Mouse (Mus musculus): ENCODE measurements around the gene Ercc2. TPM values are rescaled to one million over a fixed set of nuclear protein-coding genes. Genes with fewer than 3 reads are reported as not detected.

Gene Ercc2
- total RNA-seq, 2 experiments from 2014 or later, result 8.5 to 10.7 TPM

- H3K27ac ChIP-seq, result peak overlapping the region; percentile 94
- peak; percentile 97 for DNase-seq
- TF ChIP-seq CTCF (IDR thresholded peaks at IDR 0.05), result no peak; the same call in 1 of the 2 replicates
- peak overlapping the region; percentile 90 for H3K4me3 ChIP-seq
- intact Hi-C loops (cut with DNase I), result loop anchor here (5.0 kb wide), 1 partner anchor 103 kb away; no protein-coding TSS in a partner anchor
Observed at GRCm38 (mm10) chr7:19344938-19345471, 36.8 kb upstream of the Ercc2 start.

DNA sequence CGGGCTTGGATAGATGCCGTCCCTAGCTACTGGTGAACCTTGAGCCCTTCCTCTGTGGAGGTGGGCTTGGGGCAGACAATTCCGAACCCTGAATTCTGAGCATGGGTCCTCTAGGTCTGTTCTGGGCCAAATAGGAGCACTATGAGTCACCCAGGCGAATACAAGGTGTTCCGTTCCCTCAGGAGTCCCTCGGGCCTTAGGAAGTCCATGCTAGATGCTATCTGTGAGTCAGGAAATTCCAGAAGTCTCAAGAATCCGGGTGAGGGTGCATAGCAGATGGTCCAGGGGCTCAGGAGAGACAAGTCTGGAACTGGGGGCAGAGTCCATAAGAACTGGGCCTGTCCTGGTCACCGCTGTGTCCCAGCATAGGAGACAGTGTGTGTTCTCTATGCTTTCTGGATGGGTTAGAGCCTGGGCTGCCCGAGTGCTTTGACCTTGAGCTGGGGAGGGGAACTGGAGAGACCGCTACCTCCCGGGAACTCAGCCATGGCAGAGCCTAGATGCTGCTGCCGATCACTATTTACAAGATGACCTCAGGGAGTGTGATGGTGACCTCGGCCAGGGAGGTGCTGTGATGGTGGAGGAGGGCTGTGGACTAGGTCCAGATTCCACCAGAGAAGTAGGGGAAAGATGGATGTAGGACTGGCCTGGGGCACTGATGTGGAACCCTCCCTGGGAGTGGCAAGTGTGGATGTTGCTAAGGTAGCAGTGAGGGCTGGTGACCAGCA, 32.5 kb upstream of the Ercc2 start:
- no peak for TF ChIP-seq CTCF (IDR thresholded peaks at IDR 0.05)
- Histone ChIP-seq H3K27ac (peak overlapping the region; percentile 81), H3K4me3 (peak overlapping the region; percentile 63)
- intact Hi-C loops (cut with DNase I), result loop anchor here (5.0 kb wide), 1 partner anchor 107 kb away; no protein-coding TSS in a partner anchor
- DNase-seq, result no peak

GRCm38 (mm10) chr7:19350221-19350620, 31.6 kb upstream of the Ercc2 start:
- intact Hi-C loops (cut with DNase I), result no loop called here
- no peak for TF ChIP-seq CTCF (IDR thresholded peaks at IDR 0.05)
- H3K27ac ChIP-seq, result peak overlapping the region; percentile 81
- H3K4me3 ChIP-seq, result peak overlapping the region; percentile 63
- DNase-seq, result no peak

- Histone ChIP-seq H3K4me3 (no peak overlapping the region), H3K27ac (no peak overlapping the region)
- TF ChIP-seq CTCF (IDR thresholded peaks at IDR 0.05), result no peak
- DNase-seq, result no peak
- intact Hi-C loops (cut with DNase I), result no loop called here
Observed at GRCm38 (mm10) chr7:19354991-19355390, 26.8 kb upstream of the Ercc2 start.

DNA sequence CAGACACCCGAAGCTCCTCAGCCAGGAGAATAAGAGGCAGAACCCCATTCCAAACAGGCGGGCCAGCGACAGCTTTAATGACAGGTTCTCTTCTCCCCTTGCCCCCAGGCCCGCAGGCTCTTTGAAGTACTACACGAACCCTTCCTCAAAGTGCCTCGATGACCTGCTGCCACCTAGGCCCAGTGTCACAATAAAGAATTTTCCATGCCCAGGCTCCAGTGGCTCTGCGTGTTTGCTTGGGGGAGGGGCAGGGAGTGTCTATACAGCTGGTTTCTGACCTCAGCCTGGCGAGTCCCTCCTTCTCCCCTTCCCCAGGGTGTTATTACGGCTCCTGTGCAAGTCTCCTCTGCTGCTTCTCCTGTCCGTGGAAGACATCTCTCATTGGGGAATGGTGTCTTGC, 25.5 kb upstream of the Ercc2 start:
- no peak overlapping the region for H3K4me3 ChIP-seq
- DNase-seq, result no peak
- no peak for TF ChIP-seq CTCF (IDR thresholded peaks at IDR 0.05)
- no peak overlapping the region for H3K27ac ChIP-seq
- intact Hi-C loops (cut with DNase I), result no loop called here

- no peak overlapping the region for H3K27ac ChIP-seq
- no peak overlapping the region for H3K4me3 ChIP-seq
- TF ChIP-seq CTCF (IDR thresholded peaks at IDR 0.05), result no peak
- intact Hi-C loops (cut with DNase I), result no loop called here
- no peak for DNase-seq
Observed at GRCm38 (mm10) chr7:19357381-19358375, 24.1 kb upstream of the Ercc2 start.

DNA sequence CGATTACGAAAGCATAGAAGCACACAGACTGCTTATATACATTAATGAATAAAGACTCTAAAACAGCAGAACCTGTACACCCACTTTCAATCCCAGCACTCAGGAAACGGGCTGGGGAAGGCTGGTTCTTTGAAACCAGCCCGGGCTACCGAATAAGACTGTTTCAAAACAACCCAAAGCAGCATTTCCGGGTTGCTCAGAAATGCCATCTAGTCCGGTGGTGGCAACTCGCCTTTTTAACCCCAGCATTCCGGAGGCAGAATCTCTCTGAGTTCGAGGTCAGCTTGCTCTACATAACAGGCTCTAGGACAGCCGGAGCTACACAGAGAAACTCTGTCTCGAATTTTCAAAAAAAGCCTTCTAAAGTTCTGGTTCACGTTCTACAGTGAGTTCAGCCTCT, 23.2 kb upstream of the Ercc2 start:
- no peak for DNase-seq
- H3K27ac ChIP-seq, result peak overlapping the region; percentile 94
- intact Hi-C loops (cut with DNase I), result no loop called here
- H3K4me3 ChIP-seq, result peak overlapping the region; percentile 88
- no peak for TF ChIP-seq CTCF (IDR thresholded peaks at IDR 0.05)

DNA sequence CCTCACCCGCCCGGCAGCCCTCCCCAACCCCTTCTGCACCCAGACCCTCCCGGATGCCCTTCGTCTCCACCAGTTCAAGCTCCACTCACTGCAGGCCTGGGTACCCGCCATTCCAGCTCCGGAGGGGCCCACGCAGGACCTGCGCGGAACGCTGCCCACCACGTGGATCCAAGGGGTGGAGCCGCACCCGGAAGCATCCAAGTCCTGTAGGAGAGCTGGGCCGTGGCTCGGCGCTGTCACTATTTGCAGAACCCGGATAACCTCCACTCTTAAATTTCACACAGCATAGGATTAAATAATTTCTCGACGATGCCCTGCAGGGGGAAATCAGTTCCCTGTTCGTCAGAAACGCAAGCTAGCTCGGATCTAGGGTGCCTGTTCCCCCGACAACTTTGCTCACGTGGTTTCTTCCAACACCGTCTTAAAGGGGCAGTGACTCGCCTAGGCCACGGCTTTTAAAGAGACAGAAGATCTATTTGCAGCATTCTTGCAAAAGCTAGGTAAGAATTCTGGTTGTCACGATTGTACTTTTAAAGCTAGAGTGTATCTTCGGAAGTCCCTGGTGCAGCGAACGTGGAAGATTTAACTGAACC, 22.4 kb upstream of the Ercc2 start, which contains the start of the genes Cd3eap and Ppp1r13l:
Gene Cd3eap (minus strand): TSS at position 185 of the 593 bp plus-strand sequence.
Gene Ppp1r13l (plus strand): TSS at position 451 of the 593 bp plus-strand sequence.
- peak within 1 kb of the TSS; percentile 88 for H3K4me3 ChIP-seq
- DNase-seq, result peak; percentile 92
- peak within 1 kb of the TSS; percentile 94 for H3K27ac ChIP-seq
- intact Hi-C loops (cut with DNase I), result no loop called here
- no peak for TF ChIP-seq CTCF (IDR thresholded peaks at IDR 0.05)

DNA sequence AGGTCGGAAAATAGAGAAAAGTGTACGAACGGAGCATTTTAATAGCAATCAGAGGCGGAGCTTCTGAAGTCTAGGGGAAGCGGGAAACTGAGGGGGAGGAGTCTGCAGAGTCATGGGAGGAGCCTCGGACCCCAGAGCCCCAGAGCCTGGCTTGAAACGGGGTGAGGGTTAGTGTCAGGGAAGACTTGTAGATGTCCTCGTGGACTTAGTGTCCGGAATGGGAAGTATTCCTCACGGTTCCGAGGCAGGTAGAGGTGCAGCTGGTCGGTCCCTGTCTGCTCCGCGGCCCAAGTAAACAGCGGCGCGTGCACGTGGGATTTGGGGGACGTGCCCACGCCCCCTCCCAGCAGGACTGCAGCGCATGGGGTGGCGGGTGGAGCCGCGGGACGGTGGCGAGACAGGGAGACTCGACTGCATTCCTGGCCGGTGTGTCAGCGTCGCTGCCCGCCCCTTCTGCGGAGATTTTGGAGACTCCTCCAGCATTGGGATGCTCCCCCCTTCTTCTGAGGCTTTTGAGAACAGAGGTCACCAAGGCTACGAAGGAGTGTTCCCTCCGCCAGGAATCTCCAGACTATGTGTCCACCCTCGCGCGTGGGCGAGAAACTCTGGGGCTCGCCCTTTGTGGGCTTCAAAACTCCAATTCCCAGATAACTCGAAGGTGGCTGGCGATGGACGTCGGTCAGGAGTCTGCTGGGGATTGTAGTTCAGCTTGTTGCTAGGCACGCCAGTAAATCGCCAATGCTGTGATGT, 21.7 kb upstream of the Ercc2 start:
- no peak for TF ChIP-seq CTCF (IDR thresholded peaks at IDR 0.05)
- H3K27ac ChIP-seq, result peak overlapping the region; percentile 94
- intact Hi-C loops (cut with DNase I), result loop anchor here (5.0 kb wide), 2 partner anchors 63 to 128 kb away; no protein-coding TSS in a partner anchor
- DNase-seq, result peak; percentile 82
- peak overlapping the region; percentile 88 for H3K4me3 ChIP-seq

- DNase-seq, result peak; percentile 96
- intact Hi-C loops (cut with DNase I), result loop anchor here (5.0 kb wide), 2 partner anchors 64 to 129 kb away; no protein-coding TSS in a partner anchor
- Histone ChIP-seq H3K4me3 (peak overlapping the region; percentile 88), H3K27ac (peak overlapping the region; percentile 94)
- TF ChIP-seq CTCF (IDR thresholded peaks at IDR 0.05), result no peak
Observed at GRCm38 (mm10) chr7:19360944-19361343, 20.9 kb upstream of the Ercc2 start.

DNA sequence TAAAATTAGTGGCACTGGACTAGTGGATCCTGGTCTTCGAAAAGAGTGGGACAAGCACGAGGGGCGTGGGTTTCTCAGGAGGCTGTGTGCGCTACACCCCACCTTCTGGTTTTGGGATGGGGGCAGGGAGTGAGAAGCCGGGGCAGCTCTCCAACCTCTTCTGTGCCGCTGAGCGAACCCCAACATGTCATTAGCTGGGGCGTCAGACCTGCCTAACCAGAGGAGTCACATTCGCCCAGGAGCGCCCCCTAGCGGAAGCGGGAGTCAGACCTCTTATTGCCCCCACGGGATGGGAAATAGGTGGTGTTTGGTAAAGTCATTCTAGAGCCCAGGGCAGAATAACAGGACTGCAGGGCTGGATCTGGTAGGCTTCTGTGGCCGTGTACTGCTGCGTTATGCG, 20.1 kb upstream of the Ercc2 start:
- DNase-seq, result peak; percentile 89
- peak; percentile 89 for TF ChIP-seq CTCF (IDR thresholded peaks at IDR 0.05)
- Histone ChIP-seq H3K27ac (peak overlapping the region; percentile 94), H3K4me3 (peak overlapping the region; percentile 88)
- intact Hi-C loops (cut with DNase I), result loop anchor here (5.0 kb wide), 2 partner anchors 64 to 129 kb away; no protein-coding TSS in a partner anchor
